Mouse (Mus musculus) lung, postnatal 25 days (tissue): ENCODE data around the gene Rspry1.

Experiments
- DNase-seq: peaks from one replicate; pipeline ENCODE4 v3.0.0; 2022; ENCODE audit warnings: low spot score

Rspry1 gene

DNA sequence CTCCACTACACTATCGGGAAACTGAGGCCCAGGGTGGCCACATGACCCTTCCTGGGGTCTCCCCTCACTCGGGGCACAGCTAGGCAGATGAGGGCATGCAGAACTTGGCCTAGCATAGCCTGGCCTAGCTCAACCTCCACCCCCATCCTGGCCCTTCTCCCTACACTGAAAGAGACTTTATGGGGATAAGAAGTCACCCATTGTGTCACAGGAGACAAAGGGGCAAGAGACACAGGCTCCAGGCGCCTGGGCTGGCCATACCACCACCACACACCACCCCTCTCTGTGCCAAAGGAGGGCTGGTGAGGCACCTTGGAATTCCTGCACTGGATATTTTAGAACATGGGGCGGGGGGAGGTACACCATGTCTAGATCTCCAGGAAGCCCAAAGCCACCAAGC lies 82.5 kb downstream of the Rspry1 start:
- no peak for DNase-seq

- DNase-seq, result no peak
These were observed 84.2 kb downstream of the Rspry1 start for GRCm38 (mm10) chr8:94685953-94686352.

DNA sequence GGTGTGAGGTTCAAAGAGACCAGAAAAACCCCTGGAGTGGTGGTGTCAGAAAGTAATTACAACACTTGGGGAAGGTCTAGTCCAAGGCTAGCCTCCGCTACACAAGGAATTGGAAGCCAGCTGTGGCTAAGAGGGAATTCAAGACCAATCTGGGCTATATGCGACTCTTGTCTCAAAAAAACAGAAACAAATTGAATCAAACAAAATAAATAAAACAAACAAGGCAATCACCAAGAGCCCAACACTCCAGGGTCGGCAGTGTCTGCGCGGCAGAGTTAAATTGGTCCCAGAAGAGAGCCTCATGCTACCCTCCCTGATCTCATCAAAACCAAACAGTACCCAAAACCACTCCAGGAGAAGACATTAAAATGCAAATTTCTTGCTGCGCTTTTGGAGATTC lies 93.0 kb downstream of the Rspry1 start:
- no peak for DNase-seq

DNA sequence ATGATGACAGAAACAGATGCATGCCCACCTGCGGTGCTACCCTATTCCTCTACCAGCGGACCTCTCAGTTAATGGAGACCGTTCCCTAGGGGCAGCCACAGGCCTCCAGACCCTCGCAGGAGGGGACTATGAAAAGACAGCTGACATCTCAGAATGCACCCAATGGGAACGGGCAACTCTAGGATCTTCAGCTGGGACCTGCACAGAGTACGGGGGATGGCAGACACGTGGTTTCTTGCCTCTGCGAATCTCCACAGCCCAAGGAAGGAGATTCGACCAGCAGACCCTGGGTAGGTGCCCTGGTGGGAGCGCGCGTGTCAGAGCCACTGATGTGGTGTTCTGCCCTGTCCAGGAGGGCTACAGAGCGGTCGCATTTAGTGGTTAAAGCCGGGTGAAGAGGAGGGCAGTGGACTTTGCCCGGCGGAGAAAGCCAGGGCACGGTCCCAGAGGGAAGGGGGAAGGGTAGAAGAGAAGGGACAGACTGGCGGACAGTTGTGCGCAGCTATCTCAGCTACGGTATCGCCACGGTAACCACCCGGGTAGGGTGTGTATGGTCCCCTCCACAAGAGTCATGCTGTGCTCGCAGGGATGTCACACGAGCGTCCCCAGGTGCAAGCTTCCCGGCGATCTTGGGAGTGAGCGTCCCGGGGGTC lies 93.7 kb downstream of the Rspry1 start:
- no peak for DNase-seq

DNA sequence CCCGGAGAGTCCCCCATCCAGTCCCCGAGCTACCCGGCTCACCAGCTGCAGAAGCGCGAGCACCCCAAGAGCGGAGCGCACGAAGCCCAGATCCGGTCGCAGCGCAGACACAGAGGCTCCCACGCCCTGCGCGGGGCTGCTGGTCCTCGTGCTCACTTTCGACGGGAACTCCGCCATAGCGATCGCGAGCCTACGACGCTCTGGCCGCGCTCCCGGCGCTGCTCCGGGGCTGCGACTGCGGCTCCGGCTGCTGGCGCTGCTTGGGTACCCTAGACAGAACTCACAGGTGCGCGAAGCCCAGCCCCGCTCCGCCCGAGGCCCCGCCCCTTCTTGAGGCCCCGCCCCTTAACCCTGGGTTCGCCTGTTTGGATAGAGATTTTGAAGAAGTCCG lies 94.3 kb downstream of the Rspry1 start, which contains the start of gene Pllp:
TSS of gene Pllp (minus strand) at position 285 of the 391 bp plus-strand sequence.
- DNase-seq, result no peak

DNA sequence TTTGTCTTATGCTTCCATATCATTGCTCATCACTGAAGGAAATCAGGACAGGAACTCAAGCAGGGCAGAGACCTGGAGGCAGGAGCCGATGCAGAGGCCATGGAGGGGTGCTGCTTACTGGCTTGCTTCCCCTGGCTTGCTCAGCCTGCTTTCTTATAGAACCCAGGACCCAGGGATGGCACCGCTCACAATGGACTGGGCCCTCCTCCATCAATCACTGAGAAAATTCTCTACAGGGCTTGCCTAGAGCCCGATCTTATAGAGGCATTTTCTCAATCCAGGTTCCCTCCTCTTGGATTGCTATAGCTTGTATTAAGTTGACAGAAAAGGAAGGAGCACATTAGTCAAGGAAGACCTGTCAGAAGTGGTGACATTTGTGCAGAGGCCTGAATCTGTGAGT lies 94.8 kb downstream of the Rspry1 start:
- no peak for DNase-seq

- DNase-seq, result no peak
These were observed 96.2 kb downstream of the Rspry1 start for GRCm38 (mm10) chr8:94697956-94698355.

GRCm38 (mm10) chr8:94699366-94699765 lies 97.6 kb downstream of the Rspry1 start:
- no peak for DNase-seq

- no peak for DNase-seq
These were observed 98.7 kb downstream of the Rspry1 start for GRCm38 (mm10) chr8:94700421-94700935.

GRCm38 (mm10) chr8:94702156-94702555 lies 100.4 kb downstream of the Rspry1 start:
- DNase-seq, result no peak

GRCm38 (mm10) chr8:94702844-94703813 lies 101.4 kb downstream of the Rspry1 start:
- DNase-seq, result peak; percentile 87

DNA sequence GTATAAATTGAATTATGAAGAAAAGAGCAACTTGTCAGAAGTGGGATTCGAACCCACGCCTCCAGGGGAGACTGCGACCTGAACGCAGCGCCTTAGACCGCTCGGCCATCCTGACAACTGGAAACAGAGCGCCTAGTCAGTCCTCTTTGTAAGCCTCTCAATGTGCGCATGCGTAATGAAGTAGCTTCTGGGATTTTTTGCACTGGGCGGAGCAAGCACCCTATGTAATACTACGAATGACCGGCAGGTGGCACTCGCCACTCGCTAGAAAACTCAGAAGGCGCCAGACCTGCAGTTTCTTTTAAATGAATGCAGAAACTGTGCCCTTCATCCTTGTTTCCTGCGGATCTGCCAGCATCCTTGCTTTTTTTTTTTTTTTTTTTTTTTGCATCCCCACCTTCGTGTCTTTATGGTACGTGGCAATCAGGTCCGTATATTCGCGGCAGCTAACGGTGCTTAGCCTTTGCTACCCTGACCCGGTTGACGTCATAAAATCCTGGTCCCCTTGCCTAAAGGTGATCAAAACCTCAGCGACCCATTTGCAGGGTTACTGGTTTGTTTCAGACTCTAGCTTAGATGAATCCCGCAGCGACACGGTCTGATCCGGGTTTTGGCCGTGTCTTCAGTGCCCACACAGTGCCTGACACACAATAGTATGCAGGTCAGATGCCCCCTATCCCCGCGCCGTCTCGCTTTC lies 102.4 kb downstream of the Rspry1 start:
- DNase-seq, result peak; percentile 96

GRCm38 (mm10) chr8:94704669-94704984 lies 102.9 kb downstream of the Rspry1 start:
- no peak for DNase-seq

GRCm38 (mm10) chr8:94705581-94706245 lies 104.0 kb downstream of the Rspry1 start:
- no peak for DNase-seq

DNA sequence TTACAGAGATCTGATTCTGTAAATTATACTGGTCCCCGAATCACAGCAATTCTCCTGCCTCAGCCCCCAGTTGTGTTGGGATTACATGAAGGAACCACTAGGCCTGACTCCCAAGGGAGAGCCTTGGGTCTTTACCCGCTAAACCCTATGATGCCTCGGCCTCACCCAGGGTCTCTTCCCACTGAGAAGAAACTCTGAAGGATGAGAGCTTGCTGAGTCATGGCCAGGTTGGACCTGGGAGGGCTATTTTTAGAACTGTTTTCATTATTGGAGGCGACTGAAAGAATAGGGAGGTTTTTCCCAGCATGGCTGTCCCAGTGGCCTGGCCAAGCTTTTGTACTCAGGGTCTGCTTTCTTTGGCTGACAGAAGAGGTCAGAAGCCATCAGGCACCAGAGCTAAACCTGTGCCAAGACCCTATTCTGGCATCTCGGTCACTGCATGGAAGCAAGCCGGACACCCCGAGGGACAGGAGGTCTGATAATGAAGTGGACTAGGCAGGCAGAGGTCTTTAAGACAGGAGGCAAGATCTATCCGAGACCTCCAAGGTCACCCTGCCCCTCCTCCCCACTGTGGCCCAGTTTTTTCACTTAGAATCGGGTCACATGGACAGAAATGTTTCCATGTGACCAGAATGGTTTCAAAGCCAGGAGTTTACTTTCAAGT lies 105.1 kb downstream of the Rspry1 start:
- no peak for DNase-seq
